Mouse (Mus musculus): Measurements from ENCODE around the gene Cd300ld5.
"Not testable (repeated sequence)": the region's sequence is repeated elsewhere in the genome, so short reads cannot be mapped to it uniquely, and the experiment has no call there.

Cd300ld5 gene

GRCm38 (mm10) chr11:115037669-115038068 lies at the start of gene Cd300ld5:
Cd300ld5 (minus strand) TSS chr11:115037769.
- not testable (repeated sequence) for DNase-seq

- DNase-seq, result no peak
These were observed 48.6 kb upstream of the Cd300ld5 start for GRCm38 (mm10) chr11:115086213-115086612.

GRCm38 (mm10) chr11:115085064-115085463 lies 47.5 kb upstream of the Cd300ld5 start:
- DNase-seq, result no peak

GRCm38 (mm10) chr11:115084595-115084994 lies 47.0 kb upstream of the Cd300ld5 start:
- DNase-seq, result no peak

- DNase-seq, result peak; percentile 83
These were observed 46.0 kb upstream of the Cd300ld5 start for GRCm38 (mm10) chr11:115083376-115084139.

- no peak for DNase-seq
These were observed 44.6 kb upstream of the Cd300ld5 start for GRCm38 (mm10) chr11:115082196-115082595.

- no peak for DNase-seq
These were observed 43.8 kb upstream of the Cd300ld5 start for GRCm38 (mm10) chr11:115081373-115081772.

GRCm38 (mm10) chr11:115080886-115081285 lies 43.3 kb upstream of the Cd300ld5 start:
- peak; percentile 52 to 67 for DNase-seq

GRCm38 (mm10) chr11:115078680-115079079 lies 41.1 kb upstream of the Cd300ld5 start:
- no peak for DNase-seq

GRCm38 (mm10) chr11:115077436-115077835 lies 39.9 kb upstream of the Cd300ld5 start:
- DNase-seq, result no peak

- DNase-seq, result no peak
These were observed 38.3 kb upstream of the Cd300ld5 start for GRCm38 (mm10) chr11:115075859-115076258.

GRCm38 (mm10) chr11:115075407-115075806 lies 37.8 kb upstream of the Cd300ld5 start:
- DNase-seq, result no peak

GRCm38 (mm10) chr11:115073002-115073401 lies 35.4 kb upstream of the Cd300ld5 start:
- no peak for DNase-seq

GRCm38 (mm10) chr11:115071631-115072294 lies 34.2 kb upstream of the Cd300ld5 start:
- DNase-seq, result peak; percentile 67 to 78

GRCm38 (mm10) chr11:115071015-115071551 lies 33.5 kb upstream of the Cd300ld5 start:
- peak in 1 of 2 experiments; percentile 10 for DNase-seq

GRCm38 (mm10) chr11:115066768-115067167 lies 29.2 kb upstream of the Cd300ld5 start:
- DNase-seq, result no peak

GRCm38 (mm10) chr11:115062077-115062476 lies 24.5 kb upstream of the Cd300ld5 start, which contains the start of gene Cd300e:
Cd300e (minus strand) TSS chr11:115062177.
- DNase-seq, result no peak

- DNase-seq, result no peak
These were observed 22.2 kb upstream of the Cd300ld5 start for GRCm38 (mm10) chr11:115059797-115060196.

- DNase-seq, result no peak
These were observed 21.1 kb upstream of the Cd300ld5 start for GRCm38 (mm10) chr11:115058701-115059100.

- no peak for DNase-seq
These were observed 17.0 kb upstream of the Cd300ld5 start for GRCm38 (mm10) chr11:115054537-115054936.

GRCm38 (mm10) chr11:115052991-115053390 lies 15.4 kb upstream of the Cd300ld5 start:
- no peak for DNase-seq

GRCm38 (mm10) chr11:115052206-115052605 lies 14.6 kb upstream of the Cd300ld5 start:
- peak; percentile 81 to 84 for DNase-seq

GRCm38 (mm10) chr11:115049282-115049895 lies 11.8 kb upstream of the Cd300ld5 start:
- peak in 1 of 2 experiments; percentile 8 for DNase-seq
